Mouse (Mus musculus): ENCODE measurements around the gene Gm9044.
"Not testable (repeated sequence)": the region's sequence is repeated elsewhere in the genome, so short reads cannot be mapped to it uniquely, and the experiment has no call there.

The Gm9044 gene

DNA sequence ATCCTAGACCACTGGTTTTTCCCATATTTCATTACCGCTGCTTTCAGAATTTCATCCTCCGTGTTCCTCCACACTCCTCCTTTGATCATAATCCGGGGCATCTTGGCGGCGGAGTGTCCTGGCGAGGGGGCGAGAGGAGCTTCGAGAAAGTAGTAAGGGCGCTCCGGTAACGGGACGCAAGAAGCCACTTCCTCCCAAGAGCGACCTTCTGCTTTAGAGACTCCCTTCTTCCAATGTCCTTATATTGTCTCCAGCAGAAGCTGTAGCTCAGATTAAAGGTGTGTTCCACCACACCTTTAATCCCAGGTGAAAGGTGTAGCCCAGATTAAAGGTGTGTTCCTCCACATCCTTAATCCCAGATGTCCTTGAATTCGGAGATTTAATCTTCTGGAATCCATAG lies at the start of gene Gm9044:
Gm9044 (minus strand) TSS at position 101 of the 400 bp plus-strand sequence.
- DNase-seq (ENCODE audit: low read depth), result not testable (repeated sequence)

DNA sequence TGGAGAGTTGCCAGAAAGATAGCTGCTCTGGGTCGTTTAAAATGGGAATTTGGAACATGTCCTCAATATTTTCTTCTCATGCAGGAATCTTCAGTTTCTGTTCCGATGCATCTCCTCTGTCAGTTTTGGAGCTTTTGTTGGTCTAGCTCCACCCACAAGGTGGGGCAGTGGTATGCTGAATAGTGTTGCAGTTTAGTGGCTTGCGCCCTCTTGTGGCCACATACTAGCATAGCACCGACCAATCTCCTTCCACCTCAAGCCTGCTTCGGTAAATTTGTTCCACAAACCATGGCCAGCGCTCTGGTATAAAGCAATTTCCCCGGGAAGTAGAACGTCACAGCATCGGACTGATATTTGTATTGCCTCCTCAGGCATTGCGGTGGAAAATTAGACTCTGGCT lies 38.2 kb upstream of the Gm9044 start:
- peak; percentile 88 for DNase-seq (ENCODE audit: low read depth)

DNA sequence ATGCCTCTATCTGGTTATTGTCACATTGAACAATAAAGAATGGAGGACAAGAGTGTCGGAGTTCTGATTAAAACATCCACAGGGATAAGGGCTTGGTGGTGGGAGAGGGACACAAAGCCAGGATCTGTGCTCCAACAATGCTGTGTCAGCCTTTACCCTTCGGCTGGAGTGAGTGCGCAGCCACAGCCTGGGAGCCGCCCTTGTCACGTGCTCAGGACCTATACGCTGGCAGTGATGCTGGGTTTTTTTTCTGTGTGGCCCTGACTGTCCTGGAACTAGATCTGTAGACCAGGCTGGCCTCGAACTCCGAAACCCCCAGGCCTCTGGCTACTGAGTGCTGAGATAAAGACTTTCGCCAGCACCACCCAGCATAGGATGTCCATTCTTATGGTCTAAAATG lies 37.3 kb upstream of the Gm9044 start:
- no peak for DNase-seq (ENCODE audit: low read depth)

DNA sequence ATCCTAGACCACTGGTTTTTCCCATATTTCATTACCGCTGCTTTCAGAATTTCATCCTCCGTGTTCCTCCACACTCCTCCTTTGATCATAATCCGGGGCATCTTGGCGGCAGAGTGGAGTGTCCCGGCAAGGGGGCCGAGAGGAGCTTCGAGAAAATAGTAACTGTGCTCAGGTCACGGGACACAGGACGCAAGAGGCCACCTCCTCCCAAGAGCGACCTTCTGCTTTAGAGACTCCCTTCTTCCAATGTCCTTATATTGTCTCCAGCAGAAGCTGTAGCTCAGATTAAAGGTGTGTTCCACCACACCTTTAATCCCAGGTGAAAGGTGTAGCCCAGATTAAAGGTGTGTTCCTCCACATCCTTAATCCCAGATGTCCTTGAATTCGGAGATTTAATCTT lies 21.8 kb upstream of the Gm9044 start, which contains the start of gene Gm9049:
Gm9049 (minus strand) TSS at position 101 of the 400 bp plus-strand sequence.
- not testable (repeated sequence) for DNase-seq (ENCODE audit: low read depth)

DNA sequence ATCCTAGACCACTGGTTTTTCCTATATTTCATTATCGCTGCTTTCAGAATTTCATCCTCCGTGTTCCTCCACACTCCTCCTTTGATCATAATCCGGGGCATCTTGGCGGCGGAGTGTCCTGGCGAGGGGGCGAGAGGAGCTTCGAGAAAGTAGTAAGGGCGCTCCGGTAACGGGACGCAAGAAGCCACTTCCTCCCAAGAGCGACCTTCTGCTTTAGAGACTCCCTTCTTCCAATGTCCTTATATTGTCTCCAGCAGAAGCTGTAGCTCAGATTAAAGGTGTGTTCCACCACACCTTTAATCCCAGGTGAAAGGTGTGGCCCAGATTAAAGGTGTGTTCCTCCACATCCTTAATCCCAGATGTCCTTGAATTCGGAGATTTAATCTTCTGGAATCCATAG lies 16.4 kb upstream of the Gm9044 start, which contains the start of gene Gm9048:
Gm9048 (minus strand) TSS at position 101 of the 400 bp plus-strand sequence.
- not testable (repeated sequence) for DNase-seq (ENCODE audit: low read depth)

DNA sequence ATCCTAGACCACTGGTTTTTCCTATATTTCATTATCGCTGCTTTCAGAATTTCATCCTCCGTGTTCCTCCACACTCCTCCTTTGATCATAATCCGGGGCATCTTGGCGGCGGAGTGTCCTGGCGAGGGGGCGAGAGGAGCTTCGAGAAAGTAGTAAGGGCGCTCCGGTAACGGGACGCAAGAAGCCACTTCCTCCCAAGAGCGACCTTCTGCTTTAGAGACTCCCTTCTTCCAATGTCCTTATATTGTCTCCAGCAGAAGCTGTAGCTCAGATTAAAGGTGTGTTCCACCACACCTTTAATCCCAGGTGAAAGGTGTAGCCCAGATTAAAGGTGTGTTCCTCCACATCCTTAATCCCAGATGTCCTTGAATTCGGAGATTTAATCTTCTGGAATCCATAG lies 10.9 kb upstream of the Gm9044 start, which contains the start of gene Gm9046:
Gm9046 (minus strand) TSS at position 101 of the 400 bp plus-strand sequence.
- DNase-seq (ENCODE audit: low read depth), result not testable (repeated sequence)

DNA sequence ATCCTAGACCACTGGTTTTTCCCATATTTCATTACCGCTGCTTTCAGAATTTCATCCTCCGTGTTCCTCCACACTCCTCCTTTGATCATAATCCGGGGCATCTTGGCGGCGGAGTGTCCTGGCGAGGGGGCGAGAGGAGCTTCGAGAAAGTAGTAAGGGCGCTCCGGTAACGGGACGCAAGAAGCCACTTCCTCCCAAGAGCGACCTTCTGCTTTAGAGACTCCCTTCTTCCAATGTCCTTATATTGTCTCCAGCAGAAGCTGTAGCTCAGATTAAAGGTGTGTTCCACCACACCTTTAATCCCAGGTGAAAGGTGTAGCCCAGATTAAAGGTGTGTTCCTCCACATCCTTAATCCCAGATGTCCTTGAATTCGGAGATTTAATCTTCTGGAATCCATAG lies 5.5 kb upstream of the Gm9044 start, which contains the start of gene Gm9045:
Gm9045 (minus strand) TSS at position 101 of the 400 bp plus-strand sequence.
- DNase-seq (ENCODE audit: low read depth), result not testable (repeated sequence)

DNA sequence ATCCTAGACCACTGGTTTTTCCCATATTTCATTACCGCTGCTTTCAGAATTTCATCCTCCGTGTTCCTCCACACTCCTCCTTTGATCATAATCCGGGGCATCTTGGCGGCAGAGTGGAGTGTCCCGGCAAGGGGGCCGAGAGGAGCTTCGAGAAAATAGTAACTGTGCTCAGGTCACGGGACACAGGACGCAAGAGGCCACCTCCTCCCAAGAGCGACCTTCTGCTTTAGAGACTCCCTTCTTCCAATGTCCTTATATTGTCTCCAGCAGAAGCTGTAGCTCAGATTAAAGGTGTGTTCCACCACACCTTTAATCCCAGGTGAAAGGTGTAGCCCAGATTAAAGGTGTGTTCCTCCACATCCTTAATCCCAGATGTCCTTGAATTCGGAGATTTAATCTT lies 5.3 kb downstream of the Gm9044 start, which contains the start of gene Gm9040:
Gm9040 (minus strand) TSS at position 101 of the 400 bp plus-strand sequence.
- not testable (repeated sequence) for DNase-seq (ENCODE audit: low read depth)

DNA sequence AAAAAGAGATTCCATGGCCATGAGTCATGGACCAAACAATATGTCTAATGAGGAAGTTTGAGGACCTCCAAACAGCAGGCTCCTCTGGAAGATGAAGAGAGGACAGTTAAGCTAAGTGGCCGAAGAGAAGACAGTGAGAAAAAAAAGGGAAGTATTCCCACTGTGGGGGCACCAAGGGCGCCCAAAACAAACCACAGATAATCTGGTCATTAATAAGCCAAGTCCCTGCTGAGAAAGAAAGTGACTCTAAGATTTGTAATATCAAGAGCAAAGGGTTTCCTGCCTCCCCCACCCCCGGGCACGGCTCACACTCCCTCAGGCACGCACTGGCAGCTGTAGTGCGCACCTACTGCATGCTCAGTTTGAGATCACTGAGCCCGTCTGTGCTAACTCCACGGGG lies 13.2 kb downstream of the Gm9044 start:
- no peak for DNase-seq (ENCODE audit: low read depth)

DNA sequence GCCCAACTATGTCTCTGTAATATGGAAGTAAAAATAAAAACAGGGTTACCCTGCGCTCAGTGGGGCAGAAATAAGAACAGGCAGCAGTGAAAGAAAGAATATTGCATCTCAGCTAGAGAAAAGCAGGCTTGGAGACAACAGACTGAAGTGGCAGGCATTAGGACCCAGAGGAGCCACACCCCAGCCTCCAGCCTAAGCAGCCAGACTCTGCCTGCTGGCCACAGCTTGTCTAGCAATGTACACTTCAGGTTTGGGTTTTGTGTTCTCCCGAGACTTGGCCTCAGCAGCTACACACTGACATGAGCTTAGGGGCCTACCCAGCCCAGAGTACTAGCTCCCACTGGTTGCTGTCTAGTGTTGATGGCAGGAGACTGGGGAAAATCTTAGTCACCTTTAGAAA lies 30.1 kb downstream of the Gm9044 start:
- DNase-seq (ENCODE audit: low read depth), result peak; percentile 16

DNA sequence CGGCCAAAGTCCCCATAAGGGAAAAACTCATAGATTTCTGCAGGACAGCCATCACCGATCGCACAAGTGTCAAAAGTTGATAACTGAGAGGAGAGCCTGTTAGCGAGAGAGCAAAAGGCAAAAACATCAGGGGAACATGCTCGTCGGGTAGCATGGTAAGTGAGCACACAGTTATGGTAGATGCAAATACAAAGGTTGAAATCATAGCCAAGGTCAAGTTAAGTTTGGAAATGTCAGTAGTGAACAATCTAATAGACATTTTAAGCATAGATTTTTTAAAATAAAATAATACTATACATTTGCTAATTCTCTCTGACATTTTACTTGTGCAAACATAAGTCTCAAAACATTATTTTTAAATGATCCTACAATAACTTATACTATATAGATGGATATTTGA lies 37.3 kb downstream of the Gm9044 start, which contains the start of gene Iltifb:
Iltifb (minus strand) TSS at position 101 of the 400 bp plus-strand sequence.
- no peak for DNase-seq (ENCODE audit: low read depth)

DNA sequence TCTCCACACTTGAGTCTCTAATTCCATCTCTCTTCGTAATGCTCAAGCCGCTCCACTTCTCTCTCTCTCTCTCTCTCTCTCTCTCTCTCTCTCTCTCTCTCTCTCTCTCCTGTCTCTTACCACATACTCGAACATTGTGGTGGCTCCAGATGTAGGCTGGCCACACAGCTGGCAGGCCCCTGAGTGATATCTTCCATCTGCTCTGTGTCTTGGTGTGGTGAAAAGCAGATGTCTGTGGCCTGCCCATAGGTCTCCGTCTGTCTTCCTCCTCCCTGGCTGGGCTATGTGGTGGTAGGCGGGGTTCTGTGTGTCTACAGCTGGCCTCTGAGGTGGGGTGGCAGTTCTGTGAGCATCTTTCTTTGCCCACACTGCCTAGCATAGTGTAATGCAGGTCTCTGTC lies 49.2 kb downstream of the Gm9044 start:
- DNase-seq (ENCODE audit: low read depth), result not testable (repeated sequence)

DNA sequence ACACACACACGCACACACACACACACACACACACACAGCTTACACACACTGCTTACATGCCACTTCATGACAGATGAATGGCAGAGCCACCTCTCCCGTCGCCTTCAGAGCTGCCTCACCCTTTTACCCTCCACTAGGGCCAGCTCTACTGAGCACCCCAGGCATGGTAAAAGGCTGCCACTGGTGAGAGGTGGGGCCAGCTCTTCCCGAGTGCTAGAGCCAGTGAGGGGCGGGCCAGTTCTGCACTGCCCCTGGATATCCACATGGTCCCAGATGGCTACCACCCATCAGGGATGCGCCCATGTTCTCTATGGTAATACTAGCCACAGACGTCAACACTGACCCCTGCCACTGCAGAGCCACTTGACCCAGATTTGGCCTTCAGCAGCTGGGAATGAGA lies 49.6 kb downstream of the Gm9044 start:
- not testable (repeated sequence) for DNase-seq (ENCODE audit: low read depth)

All from induced T-regulatory cell, adult 2 months (primary cell).